In genomic region chr7:19771682-19772081, GRCm38 (mm10) we compare ENCODE assay signal across 14 mouse cellular contexts. TPM values are rescaled to one million over a fixed set of nuclear protein-coding genes. Genes with fewer than 3 reads are reported as not detected.
DNase-seq lines count a peak whose midpoint lies in the region; ATAC-seq and TF ChIP-seq lines count a peak whose summit lies in the region.
"Had no signal": no experiment of that assay in that cellular context is flagged by ENCODE, and none has a peak within 500 bp of the region (broad histone marks: within the 10 kb centered on the region; RNA-seq: fewer than 3 reads in every experiment).

No protein-coding gene starts in this region.

- peaks cover 47% of the 10 kb centered on the region for H3K4me1 ChIP-seq in heart, embryonic 10.5 days
- peaks cover 32% of the 10 kb centered on the region for H3K4me1 ChIP-seq in kidney, embryonic 14.5 days (ENCODE audit: control insufficient read depth, insufficient read depth, low read length)
- H3K4me1 ChIP-seq in E14TG2a.4 (replicated peaks; ENCODE audit: low read depth, low read length), result peaks cover 57% of the 10 kb centered on the region
- H3K4me1 ChIP-seq in embryonic facial prominence, embryonic 14.5 days (ENCODE audit: control insufficient read depth, insufficient read depth, low read length), result peaks cover 17% of the 10 kb centered on the region

- no peak for TF ChIP-seq CTCF in E14TG2a.4 (conservative IDR thresholded peaks at IDR 0.05; ENCODE audit: low read length)

- peak overlapping the region; percentile 74; the same call in 1 of the 2 replicates for H3K4me3 ChIP-seq in heart, embryonic 10.5 days
- no peak overlapping the region; the same call in 1 of the 2 replicates for H3K4me3 ChIP-seq in kidney, embryonic 14.5 days (ENCODE audit: low read length)
- peak overlapping the region; percentile 83 for H3K4me3 ChIP-seq in E14TG2a.4 (replicated peaks; ENCODE audit: low read length)
- no peak overlapping the region for H3K4me3 ChIP-seq in embryonic facial prominence, embryonic 14.5 days (ENCODE audit: low read depth, low read length)

- ATAC-seq in kidney, embryonic 14.5 days (ENCODE audit: low FRiP score, low TSS enrichment), result no peak
- no peak for ATAC-seq in embryonic facial prominence, embryonic 14.5 days (ENCODE audit: low read depth)

- peaks cover 8% of the 10 kb centered on the region; the same call in 1 of the 2 replicates for H3K27me3 ChIP-seq in heart, embryonic 10.5 days (ENCODE audit: insufficient read depth, poor library complexity, severe bottlenecking)
- no peaks in the 10 kb centered on the region for H3K27me3 ChIP-seq in kidney, embryonic 14.5 days (ENCODE audit: control insufficient read depth, insufficient read depth, low read length)
- no peaks in the 10 kb centered on the region for H3K27me3 ChIP-seq in E14TG2a.4 (ENCODE audit: insufficient read depth, low read length)
- no peaks in the 10 kb centered on the region for H3K27me3 ChIP-seq in embryonic facial prominence, embryonic 14.5 days (replicated peaks; ENCODE audit: control insufficient read depth, insufficient read depth, low read length)

- peak overlapping the region; percentile 93 for H3K27ac ChIP-seq in heart, embryonic 10.5 days
- H3K27ac ChIP-seq in kidney, embryonic 14.5 days (ENCODE audit: low read depth, low read length), result peak overlapping the region; percentile 47; the same call in 1 of the 2 replicates
- H3K27ac ChIP-seq in embryonic facial prominence, embryonic 14.5 days (replicated peaks; ENCODE audit: low read depth, low read length), result no peak overlapping the region
- H3K27ac ChIP-seq: hindbrain, embryonic 12.5 days; liver, embryonic 14.5 days had no signal

- WGBS in heart, embryonic 10.5 days, result 55% methylated on average over 4 of the region's 4 CpGs
- WGBS in kidney, embryonic 14.5 days, result 42% methylated on average over 4 of the region's 4 CpGs
- 60% methylated on average over 4 of the region's 4 CpGs for WGBS in embryonic facial prominence, embryonic 14.5 days

- DNase-seq in heart, embryonic 10.5 days (ENCODE audit: low spot score), result no peak
- no peak for DNase-seq in heart, adult 9 months (ENCODE audit: low spot score in 2 of 2)
- DNase-seq in kidney, adult 18-20 months, result no peak
- DNase-seq in embryonic facial prominence, embryonic 14.5 days (ENCODE audit: low spot score), result no peak
- DNase-seq in thymus, postnatal 0 days (ENCODE audit: low spot score), result no peak
- DNase-seq in right cerebral cortex, postnatal 10 days (ENCODE audit: low spot score in 2 of 2), result no peak
- DNase-seq: cerebellum, postnatal 10 days; midbrain, embryonic 14.5 days; right cerebral cortex, adult 18-20 months; spleen, adult 18-20 months had no signal

- H3K9ac ChIP-seq in kidney, embryonic 14.5 days (ENCODE audit: low read depth, low read length), result 0 out of 2 replicates have a peak overlapping the region, but pooled peaks have one; percentile 18
- no peak overlapping the region for H3K9ac ChIP-seq in embryonic facial prominence, embryonic 14.5 days (ENCODE audit: low read depth, low read length)
- H3K9ac ChIP-seq: hindbrain, embryonic 12.5 days; liver, embryonic 14.5 days had no signal

- H3K4me2 ChIP-seq in kidney, embryonic 14.5 days (replicated peaks; ENCODE audit: low read depth, low read length), result peak overlapping the region; percentile 67
- peak overlapping the region; percentile 61; the same call in 1 of the 2 replicates for H3K4me2 ChIP-seq in embryonic facial prominence, embryonic 14.5 days (ENCODE audit: low read depth, low read length)

- H3K36me3 ChIP-seq in heart, embryonic 10.5 days, result no peaks in the 10 kb centered on the region
- no peaks in the 10 kb centered on the region; the same call in 1 of the 2 replicates for H3K36me3 ChIP-seq in kidney, embryonic 14.5 days (ENCODE audit: control insufficient read depth, insufficient read depth, low read length)
- peaks cover 24% of the 10 kb centered on the region for H3K36me3 ChIP-seq in E14TG2a.4 (ENCODE audit: insufficient read depth, low read length)
- no peaks in the 10 kb centered on the region for H3K36me3 ChIP-seq in embryonic facial prominence, embryonic 14.5 days (ENCODE audit: control insufficient read depth, insufficient read depth, low read length)
- H3K36me3 ChIP-seq: hindbrain, embryonic 12.5 days had no signal

- H3K9me3 ChIP-seq in heart, embryonic 10.5 days, result no peaks in the 10 kb centered on the region
- no peaks in the 10 kb centered on the region for H3K9me3 ChIP-seq in kidney, embryonic 14.5 days (ENCODE audit: control insufficient read depth, low read length)
- H3K9me3 ChIP-seq in E14TG2a.4 (ENCODE audit: low read length), result peaks cover 9% of the 10 kb centered on the region
- no peaks in the 10 kb centered on the region for H3K9me3 ChIP-seq in embryonic facial prominence, embryonic 14.5 days (ENCODE audit: control insufficient read depth, low read length)
- H3K9me3 ChIP-seq: hindbrain, embryonic 12.5 days had no signal

RNA-seq across cellular contexts. Expression of gene Bcam, which starts 0.9 kb away (rescaled TPM):
- 140 and 193 TPM in 2 replicates for polyA plus RNA-seq in heart, embryonic 10.5 days (2016; fragmentation: Nextera tagmentation; extraction: Ambion mirVana)
- polyA plus RNA-seq in kidney, embryonic 14.5 days (2014; fragmentation: Nextera tagmentation; extraction: Ambion mirVana), result 177 and 214 TPM in 2 replicates
- polyA plus RNA-seq in embryonic facial prominence, embryonic 14.5 days (2014; fragmentation: Nextera tagmentation; extraction: Ambion mirVana), result 101 and 114 TPM in 2 replicates
- polyA plus RNA-seq in thymus, postnatal 0 days (2015; fragmentation: Nextera tagmentation; extraction: Ambion mirVana), result 29.7 and 30.9 TPM in 2 replicates

RNA-seq across cellular contexts. Expression of gene Nectin2, which starts 21.4 kb away (rescaled TPM):
- 130 and 138 TPM in 2 replicates for polyA plus RNA-seq in heart, embryonic 10.5 days (2016; fragmentation: Nextera tagmentation; extraction: Ambion mirVana)
- 106 and 139 TPM in 2 replicates for polyA plus RNA-seq in kidney, embryonic 14.5 days (2014; fragmentation: Nextera tagmentation; extraction: Ambion mirVana)
- 55.2 and 62.0 TPM in 2 replicates for polyA plus RNA-seq in embryonic facial prominence, embryonic 14.5 days (2014; fragmentation: Nextera tagmentation; extraction: Ambion mirVana)
- 7.0 and 7.1 TPM in 2 replicates for polyA plus RNA-seq in thymus, postnatal 0 days (2015; fragmentation: Nextera tagmentation; extraction: Ambion mirVana)

RNA-seq across cellular contexts. Expression of gene Cblc, which starts 24.9 kb away (rescaled TPM):
- 1.1 and 1.2 TPM in 2 replicates for polyA plus RNA-seq in heart, embryonic 10.5 days (2016; fragmentation: Nextera tagmentation; extraction: Ambion mirVana)
- polyA plus RNA-seq in kidney, embryonic 14.5 days (2014; fragmentation: Nextera tagmentation; extraction: Ambion mirVana), result 4.7 and 7.3 TPM in 2 replicates
- 4.7 TPM in 2 replicates for polyA plus RNA-seq in embryonic facial prominence, embryonic 14.5 days (2014; fragmentation: Nextera tagmentation; extraction: Ambion mirVana)
- 2.6 and 4.2 TPM in 2 replicates for polyA plus RNA-seq in thymus, postnatal 0 days (2015; fragmentation: Nextera tagmentation; extraction: Ambion mirVana)
- polyA plus RNA-seq: midbrain, embryonic 14.5 days had no signal

RNA-seq across cellular contexts. Expression of gene Bcl3, which starts 50.9 kb away (rescaled TPM):
- polyA plus RNA-seq in heart, embryonic 10.5 days (2016; fragmentation: Nextera tagmentation; extraction: Ambion mirVana), result 1.3 and 2.7 TPM in 2 replicates
- polyA plus RNA-seq in kidney, embryonic 14.5 days (2014; fragmentation: Nextera tagmentation; extraction: Ambion mirVana), result 3.5 and 4.2 TPM in 2 replicates
- 4.3 and 4.6 TPM in 2 replicates for polyA plus RNA-seq in embryonic facial prominence, embryonic 14.5 days (2014; fragmentation: Nextera tagmentation; extraction: Ambion mirVana)
- polyA plus RNA-seq in thymus, postnatal 0 days (2015; fragmentation: Nextera tagmentation; extraction: Ambion mirVana), result 9.5 and 13.1 TPM in 2 replicates

RNA-seq across cellular contexts. Expression of gene Tomm40, which starts 56.4 kb away (rescaled TPM):
- 237 and 260 TPM in 2 replicates for polyA plus RNA-seq in heart, embryonic 10.5 days (2016; fragmentation: Nextera tagmentation; extraction: Ambion mirVana)
- 159 and 177 TPM in 2 replicates for polyA plus RNA-seq in kidney, embryonic 14.5 days (2014; fragmentation: Nextera tagmentation; extraction: Ambion mirVana)
- polyA plus RNA-seq in embryonic facial prominence, embryonic 14.5 days (2014; fragmentation: Nextera tagmentation; extraction: Ambion mirVana), result 114 and 125 TPM in 2 replicates
- polyA plus RNA-seq in thymus, postnatal 0 days (2015; fragmentation: Nextera tagmentation; extraction: Ambion mirVana), result 132 and 140 TPM in 2 replicates

Comparison
In these comparisons a context has a peak if more than half of its experiments do, and no peak if none do; other contexts are left out.
1. H3K4me3 ChIP-seq: peak in heart, embryonic 10.5 days (single experiment) and E14TG2a.4 (single experiment); none in kidney, embryonic 14.5 days (single experiment) and embryonic facial prominence, embryonic 14.5 days (single experiment).